19 mouse cellular contexts compared by ENCODE assay signal in genomic region chr9:21124837-21125236, GRCm38 (mm10).
"Had no signal": no experiment of that assay in that cellular context is flagged by ENCODE, and none has a peak within 500 bp of the region (broad histone marks: within the 10 kb centered on the region; RNA-seq: fewer than 3 reads in every experiment).

No protein-coding gene starts in this region.

- H3K4me2 ChIP-seq: limb, embryonic 13.5 days; liver, embryonic 13.5 days; lung, embryonic 14.5 days; midbrain, embryonic 12.5 days; midbrain, embryonic 15.5 days; neural tube, embryonic 13.5 days had no signal

- H3K9me3 ChIP-seq: limb, embryonic 10.5 days; limb, embryonic 13.5 days; liver, embryonic 13.5 days; midbrain, embryonic 12.5 days; midbrain, embryonic 15.5 days; neural tube, embryonic 13.5 days had no signal

- H3K27me3 ChIP-seq: limb, embryonic 13.5 days; liver, embryonic 13.5 days; midbrain, embryonic 12.5 days; midbrain, embryonic 15.5 days; neural tube, embryonic 13.5 days had no signal

- H3K4me1 ChIP-seq: limb, embryonic 10.5 days; limb, embryonic 13.5 days; midbrain, embryonic 12.5 days; midbrain, embryonic 15.5 days; neural tube, embryonic 13.5 days had no signal

- ATAC-seq: intestine, embryonic 16.5 days; midbrain, embryonic 15.5 days had no signal

- DNase-seq: kidney, adult 18-20 months; kidney, adult 9 months; kidney, postnatal 14 days; kidney, postnatal 4 days; liver, embryonic 13.5 days; liver, postnatal 0 days; lung, embryonic 14.5 days; lung, postnatal 10 days; lung, postnatal 36 days; right cerebral cortex, postnatal 14 days; right cerebral cortex, postnatal 4 days; thymus, postnatal 25 days had no signal

- H3K4me3 ChIP-seq: limb, embryonic 10.5 days; limb, embryonic 13.5 days; liver, embryonic 13.5 days; midbrain, embryonic 12.5 days; midbrain, embryonic 15.5 days; myocyte; neural tube, embryonic 13.5 days had no signal

- H3K9ac ChIP-seq: limb, embryonic 13.5 days; liver, embryonic 13.5 days; liver, postnatal 0 days; lung, embryonic 14.5 days; midbrain, embryonic 12.5 days; midbrain, embryonic 15.5 days; neural tube, embryonic 13.5 days had no signal

- H3K27ac ChIP-seq: limb, embryonic 10.5 days; limb, embryonic 13.5 days; liver, embryonic 13.5 days; midbrain, embryonic 12.5 days; midbrain, embryonic 15.5 days; neural tube, embryonic 13.5 days had no signal
